Mouse (Mus musculus) left cerebral cortex, adult 8-10 months (tissue): ENCODE measurements at regions not wholly inside any gene's neighbourhood (a gene's known extent, or its start where the extent isn't known, plus 50 kb on each side); places are given as distances from the start of the nearest gene placed in this dataset.

ENCODE experiments used
- DNase-seq, 2 experiments: peaks; one replicate each; pipeline ENCODE4 v3.0.0; 2022; ENCODE audit warnings: low spot score in 2 of 2

- DNase-seq: no peak
Measured at GRCm38 (mm10) chr13:43724161-43724560, 60.4 kb upstream of the Cd83 start.

GRCm38 (mm10) chr13:43725698-43726097, 58.9 kb upstream of the Cd83 start:
- DNase-seq: peak in 1 of 2 experiments; percentile 33

GRCm38 (mm10) chr13:43726895-43727341, 57.7 kb upstream of the Cd83 start:
- DNase-seq: no peak

GRCm38 (mm10) chr13:43729617-43730016, 55.0 kb upstream of the Cd83 start:
- DNase-seq: no peak

GRCm38 (mm10) chr13:43733061-43733460, 51.5 kb upstream of the Cd83 start:
- DNase-seq: no peak

- DNase-seq: no peak
Measured at GRCm38 (mm10) chr13:43734641-43735040, 49.9 kb upstream of the Cd83 start.
